7 mouse cellular contexts compared by ENCODE assay signal in genomic region chr8:70131166-70131883, GRCm38 (mm10). TPM values are rescaled to one million over a fixed set of nuclear protein-coding genes. Genes with fewer than 3 reads are reported as not detected.
DNase-seq lines count a peak whose midpoint lies in the region; ATAC-seq lines count a peak whose summit lies in the region.

Gene Nr2c2ap (plus strand): TSS chr8:70131333.

- ATAC-seq in inflammation-experienced regulatory T-cells, adult 6 months: peak; percentile 94

- H3K4me1 ChIP-seq in midbrain, embryonic 10.5 days: peaks cover 17% of the 10 kb centered on the region

- peak; percentile 86 to 92 for DNase-seq in adrenal gland, adult (ENCODE audit: inconsistent age in 2 of 2, low spot score in 1 of 2)
- DNase-seq in embryo, embryonic 10 days (ENCODE audit: low spot score): peak; percentile 86
- DNase-seq in gastrocnemius, postnatal 14 days: peak; percentile 86
- peak; percentile 81 to 83 for DNase-seq in left cerebral cortex, postnatal 25 days (ENCODE audit: low spot score in 2 of 2)
- peak; percentile 83 for DNase-seq in midbrain, embryonic 10.5 days (ENCODE audit: low spot score)
- peak; percentile 84 for DNase-seq in right cerebral cortex, postnatal 4 days

- 1% methylated on average over 37 of the region's 37 CpGs for WGBS in midbrain, embryonic 10.5 days

- H3K27me3 ChIP-seq in midbrain, embryonic 10.5 days (ENCODE audit: low read depth, poor library complexity, severe bottlenecking): no peaks in the 10 kb centered on the region

- no peaks in the 10 kb centered on the region for H3K9me3 ChIP-seq in midbrain, embryonic 10.5 days (replicated peaks)

- intact Hi-C loops in gastrocnemius, postnatal 14 days (cut with DNase I; ENCODE audit: low total_unique reads): no loop called here
- intact Hi-C loops in left cerebral cortex, postnatal 25 days (cut with DNase I): no loop called here

- peaks cover 42% of the 10 kb centered on the region for H3K36me3 ChIP-seq in midbrain, embryonic 10.5 days

- H3K27ac ChIP-seq in midbrain, embryonic 10.5 days (replicated peaks): peak within 1 kb of the TSS; percentile 83

- peak within 1 kb of the TSS; percentile 80 for H3K4me3 ChIP-seq in midbrain, embryonic 10.5 days

RNA-seq across cellular contexts. Expression of gene Nr2c2ap, which starts in this region (rescaled TPM):
- total RNA-seq in gastrocnemius, postnatal 14 days (2021): 1 to 10 TPM; 2.2 to 4.4 TPM
- 10 to 100 TPM; 37.8 to 49.3 (median 40.1) TPM for polyA plus RNA-seq in inflammation-experienced regulatory T-cells, adult 6 months (2017; shearing (Covaris generic))
- 10 to 100 TPM; 21.7 to 21.9 TPM for total RNA-seq in left cerebral cortex, postnatal 25 days (2021)
- 28.4 and 30.7 TPM in 2 replicates for polyA plus RNA-seq in midbrain, embryonic 10.5 days (2016; fragmentation: Nextera tagmentation; extraction: Ambion mirVana)

Comparison
In these comparisons a context has a peak if more than half of its experiments do, and no peak if none do; other contexts are left out.
1. Peak in every context shown above with its lines: DNase-seq, ATAC-seq, H3K4me3 ChIP-seq and H3K27ac ChIP-seq.
2. RNA of gene Nr2c2ap (total RNA-seq): 21.7 to 21.9 TPM in left cerebral cortex, postnatal 25 days; 2.2 to 4.4 TPM in gastrocnemius, postnatal 14 days; every median in the first group is over 4 times any median in the second.